Mouse (Mus musculus) left cerebral cortex, postnatal 4 days (tissue): ENCODE measurements around the gene 2300009A05Rik. TPM values are rescaled to one million over a fixed set of nuclear protein-coding genes. Genes with fewer than 3 reads are reported as not detected.
A peak's percentile ranks its signal among the peaks of the same experiment; 100 is the strongest.

Source experiments
- DNase-seq: peaks from one replicate; pipeline ENCODE4 v3.0.0-alpha.2; 2022
- intact Hi-C: fragments of 180-260 bp; cut with DNase I; formaldehyde crosslinking; loops from one replicate; pipeline ENCODE4 v1.15.1; 2025
- total RNA-seq, 2 experiments: library from RNA; stranded (reverse); gene quantifications; 2 replicates each; pipeline ENCODE4 v1.2.3; 2021

The 2300009A05Rik gene
- total RNA-seq, 2 experiments from 2014 or later: 21.5 to 24.5 TPM

- DNase-seq: no peak
- intact Hi-C loops: no loop called here
These were observed 49.8 kb downstream of the 2300009A05Rik start for GRCm38 (mm10) chr9:63349241-63349640.

- intact Hi-C loops: no loop called here
- no peak for DNase-seq
These were observed 50.9 kb downstream of the 2300009A05Rik start for GRCm38 (mm10) chr9:63348146-63348545.

GRCm38 (mm10) chr9:63346029-63346428, 53.0 kb downstream of the 2300009A05Rik start:
- peak; percentile 37 for DNase-seq
- intact Hi-C loops: no loop called here

Other genes with a start within 250 kb of the 2300009A05Rik start
- 10 to 100 TPM; 32.9 to 38.4 TPM for gene Map2k5, start 21.3 kb downstream of the 2300009A05Rik start, total RNA-seq
- gene Iqch, start 203.2 kb upstream of the 2300009A05Rik start, total RNA-seq: under 1 TPM in 1 of 2 experiments, not detected in 1; 0.16 TPM
- 10 to 100 TPM; 46.5 to 47.2 TPM for gene Aagab, start 203.4 kb upstream of the 2300009A05Rik start, total RNA-seq